Mouse (Mus musculus) kidney, adult 2 months (tissue): Measurements from ENCODE around the gene Dnah8.

ENCODE experiments used
- CTCF ChIP-seq: fragments of 200-500 bp; conservative IDR thresholded peaks from 2 replicates; pipeline ENCODE4 v1.5.1; 2011; ENCODE audit warnings: low read depth, mild to moderate bottlenecking, control low read depth, low read length, moderate library complexity, mixed read lengths; ENCODE audit not compliant: insufficient read depth, insufficient read length
- POLR2A ChIP-seq: fragments of 200-500 bp; IDR thresholded peaks from one replicate; pipeline ENCODE4 v1.6.1; 2011; ENCODE audit warnings: low read depth, low read length, control low read depth

DNA sequence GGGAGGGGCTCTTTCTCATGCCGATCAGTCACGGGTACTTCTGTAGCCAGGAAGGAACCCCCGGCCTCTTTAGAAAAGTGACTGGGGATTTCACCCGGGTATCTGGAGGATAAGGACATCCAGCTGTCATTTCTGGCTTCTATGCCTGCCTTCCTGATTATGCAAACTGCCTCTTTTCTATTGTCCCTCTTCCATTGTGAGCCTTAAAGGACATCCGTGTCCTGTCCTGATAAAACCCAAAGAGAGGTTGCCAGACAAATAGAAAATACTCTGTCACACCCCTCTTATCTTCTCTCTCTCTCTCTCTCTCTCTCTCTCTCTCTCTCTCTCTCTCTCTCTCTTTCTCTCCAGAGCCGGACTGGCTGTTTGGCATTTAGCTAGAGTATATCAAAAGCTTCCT, 258.1 kb downstream of the Dnah8 start:
- no peak for TF ChIP-seq POLR2A
- TF ChIP-seq CTCF, result no peak
